Mouse (Mus musculus) embryonic stem cell, embryonic (primary cell): ENCODE data around the gene Ufsp1.

Experiments used
- CTCF ChIA-PET, 4 experiments: fragments of 300-600 bp in 2 of 4; fragments of 350-600 bp in 2 of 4; sonication (Branson Sonifier 250); formaldehyde crosslinking; loops; one replicate each; lab custom pipeline; 2022; ENCODE audit warnings: inconsistent platforms in 2 of 4; lab: Charles Lee
- POLR2A ChIA-PET, 4 experiments: fragments of 300-600 bp in 2 of 4; fragments of 350-600 bp in 2 of 4; sonication (Branson Sonifier 250); formaldehyde crosslinking; loops; one replicate each; lab custom pipeline; 2022; ENCODE audit warnings: antibody characterized with exemption in 4 of 4, inconsistent platforms in 1 of 4; lab: Charles Lee

Ufsp1 gene

GRCm38 (mm10) chr5:137337190-137337589 is 42.8 kb downstream of the Ufsp1 start:
- CTCF ChIA-PET, result interaction anchor here in 3 of 4 experiments (0.6 to 1.7 kb wide), 13 partner anchors 12 to 862 kb away, joined by 3 to 10 read pairs (median 3); partner anchors contain the start of genes Ephb4 (in 1 of the 3) and Pop7 (in 1 of the 3)
- POLR2A ChIA-PET, result interaction anchor here (0.5 to 7.2 kb wide), 47 partner anchors 12 to 1402 kb away, joined by 3 to 76 read pairs (median 4); partner anchors contain the start of genes Ephb4 (in 3 of the 4), Pop7 (in 3 of the 4), Fis1 (in 2 of the 4) and Srrt (in 2 of the 4)

- POLR2A ChIA-PET, result interaction anchor here in 3 of 4 experiments (0.8 to 7.2 kb wide), 20 partner anchors 12 to 1376 kb away, joined by 3 to 76 read pairs (median 6); partner anchors contain the start of genes Ephb4 (in 3 of the 3), Pop7 (in 2 of the 3), Ache (in 1 of the 3) and Srrt (in 1 of the 3)
- CTCF ChIA-PET, result interaction anchor here (0.6 to 1.6 kb wide), 10 partner anchors 11 to 1043 kb away, joined by 3 to 10 read pairs (median 3); partner anchors contain the start of gene Ephb4 (in 1 of the 4)
Observed at GRCm38 (mm10) chr5:137338256-137338655, 43.8 kb downstream of the Ufsp1 start.

GRCm38 (mm10) chr5:137338663-137339289 is 44.3 kb downstream of the Ufsp1 start:
- POLR2A ChIA-PET, result interaction anchor here in 3 of 4 experiments (0.6 to 7.2 kb wide), 13 partner anchors 11 to 1376 kb away, joined by 3 to 76 read pairs (median 6); partner anchors contain the start of genes Ephb4 (in 3 of the 3), Pop7 (in 1 of the 3), Srrt (in 1 of the 3) and Ufsp1 (in 1 of the 3)
- CTCF ChIA-PET, result interaction anchor here in 3 of 4 experiments (0.6 to 1.2 kb wide), 7 partner anchors 11 to 1044 kb away, joined by 3 to 4 read pairs (median 3); partner anchors contain the start of gene Ephb4 (in 1 of the 3)

GRCm38 (mm10) chr5:137339290-137339979 is 45.0 kb downstream of the Ufsp1 start:
- CTCF ChIA-PET, result interaction anchor here in 2 of 4 experiments (0.6 to 2.0 kb wide), 4 partner anchors 10 to 163 kb away, joined by 3 to 4 read pairs (median 4); partner anchors contain the start of genes Ephb4 (in 1 of the 2) and Pop7 (in 1 of the 2)
- POLR2A ChIA-PET, result interaction anchor here in 3 of 4 experiments (0.6 to 7.2 kb wide), 9 partner anchors 10 to 193 kb away, joined by 3 to 76 read pairs (median 3); partner anchors contain the start of genes Ephb4 (in 3 of the 3) and Pop7 (in 1 of the 3)

GRCm38 (mm10) chr5:137340222-137340621 is 45.8 kb downstream of the Ufsp1 start:
- POLR2A ChIA-PET, result interaction anchor here in 2 of 4 experiments (1.1 to 5.2 kb wide), 2 partner anchors 10 to 41 kb away, joined by 3 to 76 read pairs; partner anchors contain the start of gene Ephb4 (in 1 of the 2)
- CTCF ChIA-PET, result interaction anchor here in 2 of 4 experiments (0.7 to 2.0 kb wide), 2 partner anchors 9 to 14 kb away, joined by 3 to 4 read pairs; no protein-coding TSS in a partner anchor

- ChIA-PET CTCF (interaction anchor here in 1 of 4 experiments (0.7 kb wide), 1 partner anchor 1840 kb away, joined by 3 read pairs; no protein-coding TSS in a partner anchor), POLR2A (interaction anchor here in 1 of 4 experiments (0.7 to 1.9 kb wide), 2 partner anchors 14 to 259 kb away, joined by 3 to 5 read pairs; no protein-coding TSS in a partner anchor)
Observed at GRCm38 (mm10) chr5:137342407-137343012, 48.1 kb downstream of the Ufsp1 start.

- POLR2A ChIA-PET, result interaction anchor here in 2 of 4 experiments (0.7 to 1.9 kb wide), 4 partner anchors 9 to 14 kb away, joined by 3 to 7 read pairs (median 4); partner anchors contain the start of gene Slc12a9 (in 1 of the 2)
- CTCF ChIA-PET, result interaction anchor here in 2 of 4 experiments (0.6 to 2.1 kb wide), 2 partner anchors 15 to 1834 kb away, joined by 4 to 8 read pairs; no protein-coding TSS in a partner anchor
Observed at GRCm38 (mm10) chr5:137343412-137343811, 49.0 kb downstream of the Ufsp1 start.

- ChIA-PET CTCF (interaction anchor here in 3 of 4 experiments (0.6 to 2.1 kb wide), 8 partner anchors 10 to 1834 kb away, joined by 3 to 8 read pairs (median 4); partner anchors contain the start of gene Slc12a9 (in 1 of the 3)), POLR2A (interaction anchor here in 3 of 4 experiments (0.6 to 1.3 kb wide), 7 partner anchors 10 to 224 kb away, joined by 3 to 7 read pairs (median 4); partner anchors contain the start of gene Slc12a9 (in 2 of the 3))
Observed at GRCm38 (mm10) chr5:137343869-137344268, 49.4 kb downstream of the Ufsp1 start.
